Mouse (Mus musculus) heart, embryonic 15.5 days (tissue): ENCODE results near the gene Mocs3. TPM values are rescaled to one million over a fixed set of nuclear protein-coding genes. Genes with fewer than 3 reads are reported as not detected.

ENCODE experiments used
- ATAC-seq: fragments of 200-750 bp; cut with Nextera tagmentation; replicated peaks from 2 replicates; pipeline ENCODE4 v1.8.0; 2017; ENCODE audit warnings: low read depth, moderate TSS enrichment; ENCODE audit not compliant: insufficient number of reproducible peaks, insufficient read depth, low FRiP score
- H3K27ac ChIP-seq: fragments of 300-500 bp; sonication (generic); 2 replicates; pipeline ENCODE4 v1.5.1; 2015; ENCODE audit warnings: mild to moderate bottlenecking, inconsistent platforms
- H3K27me3 ChIP-seq: fragments of 300-500 bp; sonication (generic); 2 replicates; pipeline ENCODE4 v1.6.1; 2015; ENCODE audit warnings: inconsistent platforms
- H3K36me3 ChIP-seq: fragments of 300-500 bp; sonication (generic); 2 replicates; pipeline ENCODE4 v1.6.1; 2015; ENCODE audit warnings: mild to moderate bottlenecking, inconsistent platforms
- H3K4me1 ChIP-seq: fragments of 300-500 bp; sonication (generic); replicated peaks from 2 replicates; pipeline ENCODE4 v1.6.1; 2015; ENCODE audit warnings: inconsistent platforms
- H3K4me2 ChIP-seq: fragments of 300-500 bp; sonication (generic); 2 replicates; pipeline ENCODE4 v1.6.1; 2015; ENCODE audit warnings: inconsistent platforms, mild to moderate bottlenecking, moderate library complexity
- H3K4me3 ChIP-seq: fragments of 300-500 bp; sonication (generic); 2 replicates; pipeline ENCODE4 v1.5.1; 2015; ENCODE audit warnings: mild to moderate bottlenecking, inconsistent platforms
- H3K9ac ChIP-seq: fragments of 300-500 bp; sonication (generic); 2 replicates; pipeline ENCODE4 v1.6.1; 2015; ENCODE audit warnings: mild to moderate bottlenecking, inconsistent platforms
- H3K9me3 ChIP-seq: fragments of 300-500 bp; sonication (generic); replicated peaks from 2 replicates; pipeline ENCODE4 v1.6.1; 2016; ENCODE audit warnings: inconsistent platforms
- WGBS: fragments of 180-500 bp; shearing (Covaris S2); methylation state at CpG from one replicate; pipeline ENCODE4 v1.1.7; 2015; ENCODE audit warnings: mixed read lengths; 5-methylcytosine and 5-hydroxymethylcytosine counted together
- polyA plus RNA-seq: library from polyadenylated mRNA; unstranded; fragments of >200 nt; fragmentation: Nextera tagmentation; extraction: Ambion mirVana; gene quantifications from 2 replicates; pipeline ENCODE4 v1.2.1, GENCODE M21; 2015

The Mocs3 gene
- polyA plus RNA-seq, 1 experiment from 2014 or later, result 4.2 TPM

- peaks cover 79% of the 10 kb centered on the region for H3K27me3 ChIP-seq
- 18% methylated on average over 7 of the region's 7 CpGs for WGBS
- 0 out of 2 replicates have a peak overlapping the region, but pooled peaks have one; percentile 30 for H3K4me2 ChIP-seq
- no peak overlapping the region for H3K27ac ChIP-seq
- no peaks in the 10 kb centered on the region; the same call in 1 of the 2 replicates for H3K4me1 ChIP-seq
- no peak overlapping the region for H3K9ac ChIP-seq
- no peak for ATAC-seq
- H3K4me3 ChIP-seq, result no peak overlapping the region
- no peaks in the 10 kb centered on the region for H3K9me3 ChIP-seq
- no peaks in the 10 kb centered on the region for H3K36me3 ChIP-seq
Observed at GRCm38 (mm10) chr2:168268033-168268432, 37.6 kb downstream of the Mocs3 start.

DNA sequence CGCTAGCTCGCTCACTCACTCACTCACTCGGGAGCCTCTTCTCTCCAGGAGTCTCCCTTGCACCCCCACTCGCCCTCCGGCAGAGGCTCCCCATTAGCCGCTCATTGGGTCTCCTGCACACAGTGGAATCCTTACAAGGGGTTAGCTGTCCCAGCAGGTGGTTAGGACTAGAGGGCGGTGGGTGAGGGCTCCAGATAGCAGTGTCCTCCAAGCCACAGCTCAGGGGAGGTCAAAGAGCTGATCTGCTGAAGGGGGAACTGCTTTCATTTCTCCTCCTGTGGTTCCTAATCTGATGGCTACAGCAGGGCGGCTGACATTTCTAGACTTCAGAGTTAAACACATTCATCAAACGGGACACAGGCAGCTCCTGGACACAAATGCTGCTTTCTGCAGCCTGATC is 43.0 kb downstream of the Mocs3 start:
- WGBS, result 23% methylated on average over 9 of the region's 9 CpGs
- H3K4me3 ChIP-seq, result no peak overlapping the region
- H3K4me1 ChIP-seq, result no peaks in the 10 kb centered on the region; the same call in 1 of the 2 replicates
- H3K36me3 ChIP-seq, result no peaks in the 10 kb centered on the region
- H3K4me2 ChIP-seq, result no peak overlapping the region
- no peaks in the 10 kb centered on the region for H3K9me3 ChIP-seq
- ATAC-seq, result no peak
- H3K27me3 ChIP-seq, result peaks cover 98% of the 10 kb centered on the region
- H3K9ac ChIP-seq, result no peak overlapping the region
- H3K27ac ChIP-seq, result no peak overlapping the region

GRCm38 (mm10) chr2:168274374-168274935 is 44.0 kb downstream of the Mocs3 start:
- H3K9me3 ChIP-seq, result no peaks in the 10 kb centered on the region
- H3K36me3 ChIP-seq, result no peaks in the 10 kb centered on the region
- WGBS, result 7% methylated on average over 11 of the region's 11 CpGs
- H3K27ac ChIP-seq, result no peak overlapping the region
- no peaks in the 10 kb centered on the region for H3K4me1 ChIP-seq
- ATAC-seq, result no peak
- no peak overlapping the region for H3K4me3 ChIP-seq
- H3K27me3 ChIP-seq, result peaks cover 98% of the 10 kb centered on the region
- H3K4me2 ChIP-seq, result no peak overlapping the region
- H3K9ac ChIP-seq, result no peak overlapping the region

DNA sequence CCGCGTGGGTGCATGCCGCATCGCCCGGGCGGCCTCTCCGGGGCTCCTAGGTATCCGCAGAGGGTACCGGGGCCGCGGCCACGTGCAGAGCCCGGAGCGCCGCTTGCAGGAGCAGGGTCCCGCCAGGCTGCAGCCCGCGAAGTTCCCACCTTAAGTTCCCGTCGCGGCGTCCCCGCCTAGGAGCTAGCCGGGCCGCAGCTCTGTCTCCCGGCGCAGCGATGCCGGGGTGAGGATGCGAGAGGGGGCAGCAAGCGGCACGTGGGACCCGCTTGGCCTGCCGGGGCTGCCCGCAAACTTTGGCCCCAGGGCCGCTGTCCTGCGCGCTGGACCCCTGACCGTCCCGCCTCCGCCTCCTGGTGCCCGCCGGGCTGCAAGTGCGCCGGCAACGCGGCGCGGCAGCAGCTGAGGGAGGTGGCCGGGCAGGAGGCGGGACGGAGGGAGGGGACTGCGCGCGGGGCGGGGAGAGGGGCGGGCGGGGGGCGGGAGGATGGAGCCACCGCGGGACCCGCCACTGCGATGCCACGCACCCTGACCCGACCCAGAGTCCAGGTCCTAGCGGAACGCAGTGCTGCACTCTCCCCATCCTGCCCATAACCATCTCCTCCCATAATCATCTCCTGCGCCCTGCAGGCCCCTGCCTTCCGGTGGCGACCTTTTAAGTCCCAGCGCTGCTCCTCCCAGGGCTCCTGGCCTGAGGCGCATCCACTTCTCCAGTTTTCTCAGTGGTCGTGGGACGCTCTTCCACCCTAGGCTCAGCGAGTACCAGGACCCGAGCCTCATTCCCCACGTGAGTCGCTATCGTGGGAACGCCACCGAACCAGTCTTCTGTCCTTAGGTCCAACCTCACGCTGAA is 50.5 kb downstream of the Mocs3 start:
- Histone ChIP-seq H3K4me2 (peak overlapping the region; percentile 91), H3K27ac (no peak overlapping the region), H3K9me3 (peaks cover 7% of the 10 kb centered on the region), H3K4me1 (peaks cover 20% of the 10 kb centered on the region), H3K9ac (peak overlapping the region; percentile 9), H3K27me3 (peaks cover 96% of the 10 kb centered on the region), H3K36me3 (no peaks in the 10 kb centered on the region), H3K4me3 (peak overlapping the region; percentile 50)
- peak; percentile 43; the same call in 1 of the 2 replicates for ATAC-seq
- WGBS, result 1% methylated on average over 75 of the region's 82 CpGs

GRCm38 (mm10) chr2:168281582-168281981 is 51.2 kb downstream of the Mocs3 start, which contains the start of gene Kcng1:
Kcng1 (minus strand) TSS chr2:168281736.
- Histone ChIP-seq H3K27ac (no peak within 1 kb of the TSS), H3K4me3 (peak within 1 kb of the TSS; percentile 50), H3K9ac (peak within 1 kb of the TSS; percentile 9), H3K4me1 (peaks cover 20% of the 10 kb centered on the region), H3K4me2 (peak within 1 kb of the TSS; percentile 91), H3K27me3 (peaks cover 96% of the 10 kb centered on the region), H3K36me3 (no peaks in the 10 kb centered on the region), H3K9me3 (peaks cover 7% of the 10 kb centered on the region)
- no peak for ATAC-seq
- WGBS, result 20% methylated on average over 12 of the region's 12 CpGs

Other genes with a start within 250 kb of the Mocs3 start
- gene Ripor3, start 220.0 kb upstream of the Mocs3 start, polyA plus RNA-seq, result 0.93 and 1.4 TPM in 2 replicates
- gene Pard6b, start 149.6 kb upstream of the Mocs3 start, polyA plus RNA-seq, result 5.3 and 7.1 TPM in 2 replicates
- gene Adnp, start 23.5 kb upstream of the Mocs3 start, polyA plus RNA-seq, result 6.6 and 7.8 TPM in 2 replicates
- 10.9 and 14.2 TPM in 2 replicates for gene Gm20716, start 258 bp upstream of the Mocs3 start, polyA plus RNA-seq
- 69.3 and 96.2 TPM in 2 replicates for gene Dpm1, start within 50 bp of the Mocs3 start, polyA plus RNA-seq
- gene Kcng1, start 51.1 kb downstream of the Mocs3 start, polyA plus RNA-seq, result 0.18 and 0.48 TPM in 2 replicates